Mouse (Mus musculus): ENCODE measurements around the gene Olfr221. TPM values are rescaled to one million over a fixed set of nuclear protein-coding genes. Genes with fewer than 3 reads are reported as not detected.
A peak's percentile ranks its signal among the peaks of the same experiment; 100 is the strongest.
"Not testable (repeated sequence)": the region's sequence is repeated elsewhere in the genome, so short reads cannot be mapped to it uniquely, and the experiment has no call there.

The Olfr221 gene
- total RNA-seq (2015; ENCODE audit: low replicate concordance) (not detected in 2 replicates), total RNA-seq (2017; ENCODE audit: low replicate concordance) (0.56 TPM in 1 of 2 replicates, not detected in the other)

- ATAC-seq (replicated peaks; ENCODE audit: low FRiP score, poor library complexity, severe bottlenecking) = not testable (repeated sequence)
These were observed at the start of gene Olfr221 for GRCm38 (mm10) chr14:52042359-52042758. TSS of gene Olfr221 (minus strand) at chr14:52042459.

DNA sequence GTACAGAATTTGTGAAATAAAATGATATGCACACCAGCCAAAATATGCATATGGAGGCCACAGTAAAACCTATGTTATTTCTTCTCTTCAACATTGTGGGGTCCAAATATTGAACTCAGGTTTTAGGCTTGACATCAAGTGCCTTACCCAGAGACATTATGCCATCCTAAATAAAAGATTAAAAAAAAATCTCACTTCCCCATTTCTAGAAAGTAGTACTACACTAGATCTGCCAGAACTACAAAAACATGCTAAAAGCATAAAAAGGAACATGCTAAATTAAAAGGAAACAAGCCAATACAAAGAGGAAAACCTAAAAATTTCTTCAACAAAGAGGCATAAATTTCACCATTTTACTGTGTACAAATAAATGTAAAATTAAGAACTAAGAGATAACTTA is 40.8 kb upstream of the Olfr221 start:
- no peak for ATAC-seq (replicated peaks; ENCODE audit: low FRiP score, poor library complexity, severe bottlenecking)

DNA sequence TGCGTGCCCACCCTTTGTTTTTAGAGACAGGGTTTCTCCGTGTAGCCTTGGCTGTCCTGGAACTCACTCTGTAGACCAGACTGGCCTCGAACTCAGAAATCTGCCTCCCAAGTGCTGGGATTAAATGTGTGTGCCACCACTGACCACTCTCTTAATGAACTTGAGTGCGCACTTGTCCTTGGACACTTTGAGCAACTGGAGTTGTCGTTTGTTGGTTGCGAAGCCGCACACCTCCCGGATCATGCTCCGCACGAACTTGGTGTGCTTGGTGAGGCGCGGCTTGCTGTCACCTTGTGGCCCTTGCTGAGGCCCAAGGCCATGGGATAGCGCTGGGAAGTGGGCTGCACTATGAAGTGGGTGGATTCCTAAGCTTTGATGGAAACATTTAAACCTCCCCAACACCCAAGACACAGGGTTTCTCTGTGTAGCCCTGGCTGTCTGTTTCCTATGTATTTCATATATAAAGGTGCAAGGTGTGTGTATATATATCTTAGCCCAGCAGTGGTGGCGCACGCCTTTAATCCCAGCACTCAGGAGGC is 29.4 kb upstream of the Olfr221 start:
- ATAC-seq (replicated peaks; ENCODE audit: low FRiP score, poor library complexity, severe bottlenecking) = no peak

DNA sequence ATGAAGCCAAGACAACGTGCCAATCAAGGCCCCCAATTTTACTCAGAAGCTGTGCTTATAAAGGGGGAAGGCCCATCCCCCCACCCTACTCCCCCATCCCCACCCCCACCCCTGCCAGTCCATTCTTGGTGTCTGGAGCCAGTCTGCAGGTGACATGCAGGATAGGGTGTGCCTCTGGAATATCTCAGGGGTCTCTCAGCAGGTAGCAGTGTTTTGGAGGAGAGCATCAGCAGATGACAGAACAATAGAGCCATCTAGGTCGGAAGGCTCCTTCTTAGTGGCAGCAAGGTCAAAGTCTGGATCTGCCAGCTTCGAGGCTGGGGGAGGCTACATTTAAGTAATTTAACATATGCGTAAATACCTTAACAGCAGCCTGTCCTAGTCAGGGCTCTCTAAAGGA is 23.9 kb upstream of the Olfr221 start:
- no peak for ATAC-seq (replicated peaks; ENCODE audit: low FRiP score, poor library complexity, severe bottlenecking)

GRCm38 (mm10) chr14:52061798-52062197 is 19.5 kb upstream of the Olfr221 start:
- no peak for ATAC-seq (replicated peaks; ENCODE audit: low FRiP score, poor library complexity, severe bottlenecking)

DNA sequence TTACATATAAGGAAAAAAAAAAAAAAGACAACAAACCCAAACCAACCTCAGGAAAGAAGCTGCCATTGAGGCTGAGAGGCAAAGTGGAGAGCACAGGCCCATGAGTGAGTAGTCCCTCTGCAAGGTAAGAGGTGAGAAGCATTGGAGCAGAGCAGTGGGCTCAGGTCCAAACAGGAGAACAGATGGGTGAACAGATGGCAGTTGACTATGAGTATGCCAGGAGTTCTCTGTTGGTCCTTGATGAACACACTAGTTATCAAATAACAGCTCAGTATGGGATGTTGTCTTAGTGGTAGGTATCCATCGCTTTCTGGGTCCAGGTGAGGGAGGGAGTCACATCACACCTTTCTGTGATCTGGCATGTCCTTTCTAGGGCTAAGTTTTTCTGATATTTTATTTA is 18.5 kb upstream of the Olfr221 start:
- ATAC-seq (replicated peaks; ENCODE audit: low FRiP score, poor library complexity, severe bottlenecking) = no peak

GRCm38 (mm10) chr14:52059982-52060381 is 17.7 kb upstream of the Olfr221 start:
- ATAC-seq (replicated peaks; ENCODE audit: low FRiP score, poor library complexity, severe bottlenecking) = no peak

GRCm38 (mm10) chr14:52052720-52053119 is 10.5 kb upstream of the Olfr221 start:
- not testable (repeated sequence) for ATAC-seq (replicated peaks; ENCODE audit: low FRiP score, poor library complexity, severe bottlenecking)

DNA sequence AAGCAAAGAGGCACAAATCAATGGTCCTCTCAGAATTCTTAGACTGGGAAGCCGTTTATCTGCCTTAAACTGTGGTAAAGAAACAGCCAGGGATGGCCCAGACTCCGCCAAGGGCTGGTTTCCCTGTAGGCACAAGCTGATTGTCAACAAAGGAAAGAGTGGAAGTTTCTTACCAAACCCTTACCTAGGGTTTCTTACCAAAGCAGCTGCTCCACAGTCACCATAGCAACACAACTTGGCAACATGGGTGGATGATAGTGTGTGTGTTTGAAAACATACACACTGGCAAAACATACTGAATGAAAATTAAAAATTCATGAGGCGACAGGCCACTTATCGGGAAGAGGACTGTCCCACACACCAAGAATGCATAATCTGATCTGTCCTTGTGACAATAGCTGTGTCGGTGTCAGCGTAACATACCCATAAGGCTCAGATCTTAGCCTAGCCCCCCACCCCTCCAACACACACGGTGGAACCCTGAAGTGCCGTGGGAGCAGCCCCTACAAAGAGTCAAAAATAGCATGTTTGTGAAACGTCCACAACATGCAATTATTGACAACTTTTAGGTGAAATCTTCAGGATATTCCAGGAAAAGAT is 3.8 kb upstream of the Olfr221 start:
- no peak for ATAC-seq (replicated peaks; ENCODE audit: low FRiP score, poor library complexity, severe bottlenecking)

- peak; percentile 55; the same call in 1 of the 2 replicates for ATAC-seq (replicated peaks; ENCODE audit: low FRiP score, poor library complexity, severe bottlenecking)
These were observed 2.8 kb upstream of the Olfr221 start for GRCm38 (mm10) chr14:52044901-52045678.

DNA sequence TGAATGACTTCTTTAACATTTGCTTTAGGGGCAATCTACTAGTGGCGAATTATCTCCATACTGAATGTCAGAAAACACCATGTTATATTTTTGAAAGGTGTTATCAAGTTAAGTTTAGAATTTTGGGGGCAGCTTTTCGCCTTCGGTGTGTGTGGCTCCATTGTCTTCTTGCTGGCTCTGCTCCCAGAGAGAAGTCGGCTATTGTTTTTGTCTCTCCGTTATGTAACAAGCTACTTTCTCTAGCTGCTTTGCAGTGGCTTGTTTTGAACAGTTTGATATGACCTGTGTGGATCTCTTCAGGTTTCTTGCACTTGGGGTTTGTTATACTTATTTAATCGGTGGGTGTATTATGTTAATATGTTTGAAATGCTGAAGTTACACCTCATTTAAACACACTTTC is 1.2 kb upstream of the Olfr221 start:
- ATAC-seq (replicated peaks; ENCODE audit: low FRiP score, poor library complexity, severe bottlenecking) = no peak

DNA sequence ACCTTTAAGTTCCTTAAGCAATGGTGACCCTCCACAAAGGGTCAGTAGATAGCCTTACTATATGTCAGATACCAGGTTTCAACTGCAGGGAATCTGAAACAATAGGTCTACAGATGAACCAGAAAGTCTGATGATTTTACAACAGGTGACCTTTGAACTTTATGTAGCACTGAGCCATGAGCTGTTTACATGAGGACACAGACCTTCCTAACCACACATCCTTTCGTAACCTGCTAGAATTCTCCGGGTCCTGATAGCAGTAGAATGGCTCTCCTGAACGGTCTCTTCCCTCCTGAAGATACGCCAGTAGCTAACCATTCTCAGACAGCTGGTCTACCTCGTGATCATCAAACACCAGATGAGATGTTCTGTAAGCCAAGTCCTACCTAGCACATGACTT is 2.9 kb downstream of the Olfr221 start:
- no peak for ATAC-seq (replicated peaks; ENCODE audit: low FRiP score, poor library complexity, severe bottlenecking)

DNA sequence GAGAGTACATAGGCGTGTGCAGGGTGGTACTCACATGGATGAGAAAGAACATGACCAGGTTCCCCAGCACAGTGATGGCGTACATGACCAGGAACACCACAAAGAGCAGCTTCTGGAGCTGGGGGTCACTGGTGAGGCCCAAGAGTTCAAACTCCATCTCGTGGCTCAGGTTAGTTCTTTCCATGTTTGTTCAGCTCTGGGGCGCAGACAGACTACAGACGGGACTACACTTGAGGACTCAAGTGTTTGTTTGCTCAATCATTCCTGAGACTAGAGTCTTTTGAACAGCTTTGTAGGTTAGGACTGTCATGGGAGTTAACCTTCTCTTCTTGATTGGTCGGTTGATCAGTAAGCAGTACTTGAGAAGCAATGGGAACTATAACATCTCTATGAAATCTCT is 6.3 kb downstream of the Olfr221 start:
- no peak for ATAC-seq (replicated peaks; ENCODE audit: low FRiP score, poor library complexity, severe bottlenecking)

GRCm38 (mm10) chr14:52026342-52026741 is 15.9 kb downstream of the Olfr221 start:
- no peak for ATAC-seq (replicated peaks; ENCODE audit: low FRiP score, poor library complexity, severe bottlenecking)

DNA sequence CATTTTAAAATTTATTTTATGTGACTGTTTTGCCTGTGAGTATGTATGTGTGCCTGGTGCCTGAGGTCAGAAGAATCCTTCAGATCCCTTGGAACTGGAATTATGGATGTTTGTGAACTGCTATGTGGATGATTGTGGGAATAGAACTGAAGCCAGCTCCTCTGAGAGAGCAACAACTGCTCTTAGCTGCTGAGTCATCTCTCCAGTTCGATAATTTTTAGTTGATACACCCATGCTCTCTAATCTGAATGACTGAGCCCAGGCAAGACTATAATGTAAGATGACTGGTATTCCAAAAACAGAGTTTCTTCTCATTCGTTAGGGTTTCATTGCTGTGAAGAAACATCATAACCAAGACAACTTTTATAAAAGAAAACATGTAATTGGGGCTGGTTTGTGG is 18.1 kb downstream of the Olfr221 start:
- peak; percentile 41 for ATAC-seq (replicated peaks; ENCODE audit: low FRiP score, poor library complexity, severe bottlenecking)

- peak; percentile 61 for ATAC-seq (replicated peaks; ENCODE audit: low FRiP score, poor library complexity, severe bottlenecking)
These were observed 19.4 kb downstream of the Olfr221 start for GRCm38 (mm10) chr14:52022709-52023459.

GRCm38 (mm10) chr14:52022244-52022708 is 20.0 kb downstream of the Olfr221 start:
- ATAC-seq (replicated peaks; ENCODE audit: low FRiP score, poor library complexity, severe bottlenecking) = no peak

GRCm38 (mm10) chr14:52021568-52022212 is 20.6 kb downstream of the Olfr221 start:
- ATAC-seq (replicated peaks; ENCODE audit: low FRiP score, poor library complexity, severe bottlenecking) = no peak

GRCm38 (mm10) chr14:52021138-52021529 is 21.1 kb downstream of the Olfr221 start:
- ATAC-seq (replicated peaks; ENCODE audit: low FRiP score, poor library complexity, severe bottlenecking) = no peak

All from erythroblast, adult 5-6 weeks (primary cell).